Mouse (Mus musculus) liver, adult 2 months (tissue): ENCODE results near the gene Mapk10.

ENCODE experiments used
- CTCF ChIP-seq: fragments of 200-500 bp; IDR thresholded peaks from 2 replicates; pipeline ENCODE4 v1.5.1; 2011; ENCODE audit warnings: low read depth, low read length, control low read depth
- POLR2A ChIP-seq: fragments of 200-500 bp; IDR thresholded peaks from 2 replicates; pipeline ENCODE4 v1.6.1; 2011; ENCODE audit warnings: low read length, control low read depth; ENCODE audit not compliant: insufficient read depth; ENCODE audit errors: extremely low read depth

DNA sequence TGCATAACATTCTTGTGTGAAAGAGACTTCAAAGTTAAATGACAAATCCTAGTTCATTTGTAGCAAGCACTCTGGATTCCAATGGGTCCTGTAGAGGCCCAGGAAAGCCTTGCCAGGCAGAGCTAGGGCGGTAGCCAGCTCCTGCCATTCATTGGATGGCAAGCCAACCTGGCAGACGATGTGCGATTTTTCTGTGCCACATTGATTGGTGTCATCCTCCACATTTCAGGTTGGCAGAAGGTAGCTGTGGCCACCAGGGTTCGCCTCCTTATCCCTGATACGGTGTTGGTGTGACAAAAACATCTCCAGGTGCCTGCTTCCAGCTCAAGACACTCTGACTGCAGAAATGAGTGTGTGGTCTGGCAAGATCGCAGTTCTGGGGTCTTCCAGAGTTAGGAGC is 210.6 kb downstream of the Mapk10 start:
- TF ChIP-seq CTCF (no peak), POLR2A (no peak)
